Mouse (Mus musculus): ENCODE measurements around the gene Ifitm10.
"Not testable (repeated sequence)": the region's sequence is repeated elsewhere in the genome, so short reads cannot be mapped to it uniquely, and the experiment has no call there.

The Ifitm10 gene

DNA sequence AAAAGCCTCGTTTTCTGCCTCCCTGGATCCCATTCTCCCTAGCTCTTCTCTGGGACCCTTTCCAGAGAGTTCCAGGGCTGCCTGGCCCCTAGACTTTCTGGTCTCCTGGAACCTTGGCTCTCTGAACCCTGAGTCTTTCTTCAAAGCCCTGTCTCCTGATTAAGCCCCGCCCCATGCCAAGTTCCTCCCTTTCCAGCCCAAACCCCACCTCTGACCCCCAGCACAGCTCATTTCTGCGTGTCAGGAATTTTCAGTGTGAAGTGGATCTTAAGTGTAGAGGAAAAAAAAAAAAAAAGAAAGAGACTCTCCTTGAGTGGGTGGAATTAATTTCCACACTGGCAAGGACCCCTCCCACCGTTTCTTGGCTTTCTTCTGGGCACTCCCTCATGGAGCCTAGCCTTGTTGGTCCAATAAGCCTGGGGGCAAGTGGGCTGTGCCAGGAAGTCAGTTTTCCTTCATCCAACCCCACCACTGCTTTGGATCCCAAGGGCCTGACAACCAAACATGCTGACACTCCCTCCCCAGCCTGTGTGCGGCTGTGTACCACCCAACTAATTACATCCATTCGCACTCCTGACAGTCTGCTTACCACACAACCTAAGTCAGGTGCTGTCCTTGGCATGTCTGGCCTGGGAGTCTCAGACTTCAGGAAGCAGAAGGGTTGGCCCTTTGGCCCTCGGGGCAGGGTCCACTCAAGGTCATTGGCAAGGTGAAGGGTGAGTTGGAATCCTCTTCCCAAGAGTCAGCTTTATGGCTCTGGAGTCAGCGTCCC, at the start of gene Ifitm10:
Ifitm10 (minus strand) TSS at position 113 of the 772 bp plus-strand sequence.
- peak; percentile 94 for DNase-seq (ENCODE audit: low read depth)

GRCm38 (mm10) chr7:142421826-142422225, 48.3 kb upstream of the Ifitm10 start:
- no peak for DNase-seq (ENCODE audit: low read depth)

DNA sequence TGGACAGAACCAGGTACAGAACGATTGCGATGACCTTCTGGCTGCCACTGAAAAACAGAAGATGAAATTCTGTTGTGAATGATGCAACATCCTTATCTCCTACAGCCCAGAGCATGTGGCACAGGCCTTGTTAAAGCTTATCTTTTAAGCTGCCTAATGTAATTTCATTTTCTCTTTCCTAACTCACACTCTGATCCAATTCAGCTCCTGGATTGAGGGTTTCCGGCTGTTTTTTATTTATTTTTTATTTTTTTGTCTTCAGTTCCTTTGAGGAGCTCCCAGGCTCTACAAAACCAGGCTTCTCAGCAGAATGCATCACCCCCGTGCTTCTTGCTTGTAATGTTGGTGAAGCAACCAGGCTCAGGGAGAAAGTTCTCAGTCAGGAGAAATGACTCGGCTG, 46.3 kb upstream of the Ifitm10 start:
- no peak for DNase-seq (ENCODE audit: low read depth)

DNA sequence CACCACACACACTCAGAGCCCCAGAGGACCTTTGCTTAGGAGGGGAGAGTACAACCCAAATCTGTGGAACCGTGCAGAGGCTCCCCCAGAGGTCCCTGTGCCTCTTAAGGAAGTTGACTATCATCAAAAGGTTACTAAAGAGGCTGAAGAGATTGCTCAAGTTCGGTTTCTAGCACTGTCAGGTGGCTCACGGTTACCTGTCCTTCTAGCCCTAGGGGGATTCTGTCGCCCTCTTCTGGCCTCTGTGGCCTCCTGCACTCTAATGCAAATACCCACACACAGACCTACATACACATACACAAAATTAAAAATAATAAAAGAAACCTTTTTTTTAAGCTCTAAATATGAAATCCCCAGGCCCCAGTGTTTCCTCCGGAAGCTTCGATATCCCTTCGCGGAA, 45.1 kb upstream of the Ifitm10 start:
- DNase-seq (ENCODE audit: low read depth) = no peak

DNA sequence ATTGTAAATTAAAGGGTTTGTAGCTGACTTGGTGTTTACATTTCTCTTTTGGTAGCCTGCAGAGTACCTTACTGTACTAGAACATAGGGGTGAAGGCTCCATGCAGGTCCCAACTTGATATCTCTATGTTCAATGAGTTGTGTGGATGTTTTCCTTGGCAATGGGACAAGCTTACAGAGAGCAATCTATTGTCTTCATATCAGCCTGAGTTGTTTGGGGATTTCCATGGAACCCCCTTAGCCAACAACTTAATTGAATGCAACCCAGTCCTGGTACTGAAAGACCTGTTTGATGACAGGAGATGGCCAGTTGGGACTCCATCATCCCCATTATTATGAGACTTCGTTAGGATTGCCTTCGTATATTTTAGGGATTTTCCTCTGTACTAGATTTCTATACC, 44.5 kb upstream of the Ifitm10 start:
- DNase-seq (ENCODE audit: low read depth) = no peak

- no peak for DNase-seq (ENCODE audit: low read depth)
Measured at GRCm38 (mm10) chr7:142416225-142416624, 42.7 kb upstream of the Ifitm10 start.

GRCm38 (mm10) chr7:142415314-142415713, 41.8 kb upstream of the Ifitm10 start:
- no peak for DNase-seq (ENCODE audit: low read depth)

- no peak for DNase-seq (ENCODE audit: low read depth)
Measured at GRCm38 (mm10) chr7:142413285-142413684, 39.7 kb upstream of the Ifitm10 start.

DNA sequence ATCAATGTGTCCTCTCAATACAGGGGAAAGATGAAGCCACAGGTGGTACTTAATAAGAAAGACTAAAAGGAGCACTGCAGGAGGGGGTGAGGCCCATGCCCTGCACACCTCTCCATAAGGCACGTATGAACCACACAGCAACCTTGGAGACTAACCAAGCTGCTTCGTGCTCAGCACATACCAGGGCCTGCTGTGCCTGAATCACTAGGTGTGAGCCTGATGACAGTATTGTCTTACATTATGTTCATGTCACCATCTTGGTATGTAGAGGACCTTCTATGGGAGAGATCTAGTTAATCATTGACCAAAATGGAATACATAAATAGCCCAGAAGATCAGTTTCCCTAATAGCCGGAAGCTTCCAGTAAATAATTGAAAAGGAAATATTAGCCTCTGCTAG, 36.0 kb upstream of the Ifitm10 start:
- DNase-seq (ENCODE audit: low read depth) = no peak

DNA sequence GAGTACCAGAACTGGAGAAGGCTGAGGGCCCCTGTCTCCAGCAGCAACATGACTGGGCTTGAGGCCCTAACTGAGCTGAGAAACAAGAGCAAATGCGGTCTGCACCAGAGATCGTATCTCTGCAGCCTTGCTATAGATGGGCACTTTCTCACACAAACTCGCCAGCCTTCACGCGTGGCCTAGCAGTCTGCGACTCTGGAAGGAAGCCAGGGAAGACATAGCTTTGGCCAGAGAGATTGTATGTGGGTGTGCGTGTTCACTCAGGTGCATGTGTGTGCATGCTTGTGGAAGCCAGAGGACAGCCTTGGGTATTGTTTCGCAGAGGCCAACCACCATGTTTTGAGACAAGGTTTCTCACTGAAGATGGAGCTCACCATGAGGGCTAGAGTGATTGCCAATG, 35.1 kb upstream of the Ifitm10 start:
- DNase-seq (ENCODE audit: low read depth) = no peak

DNA sequence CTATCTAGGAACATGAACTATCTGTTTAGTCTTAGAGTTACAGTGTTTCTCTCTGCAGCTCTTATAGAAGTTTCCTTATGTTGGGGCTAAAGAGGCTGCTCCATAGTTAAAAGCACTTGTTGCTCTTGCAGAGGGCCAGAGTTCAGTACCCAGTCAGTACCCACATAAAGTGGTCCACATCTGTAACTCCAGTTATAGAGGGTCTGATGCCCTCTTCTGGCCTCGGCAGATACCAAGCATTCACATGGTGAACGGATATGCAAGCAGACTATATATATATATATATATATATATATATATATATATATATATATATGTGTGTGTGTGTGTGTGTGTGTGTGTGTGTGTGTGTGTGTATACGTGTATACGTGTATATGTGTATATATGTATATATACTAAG, 34.4 kb upstream of the Ifitm10 start:
- DNase-seq (ENCODE audit: low read depth) = no peak

GRCm38 (mm10) chr7:142405134-142405533, 31.6 kb upstream of the Ifitm10 start:
- not testable (repeated sequence) for DNase-seq (ENCODE audit: low read depth)

DNA sequence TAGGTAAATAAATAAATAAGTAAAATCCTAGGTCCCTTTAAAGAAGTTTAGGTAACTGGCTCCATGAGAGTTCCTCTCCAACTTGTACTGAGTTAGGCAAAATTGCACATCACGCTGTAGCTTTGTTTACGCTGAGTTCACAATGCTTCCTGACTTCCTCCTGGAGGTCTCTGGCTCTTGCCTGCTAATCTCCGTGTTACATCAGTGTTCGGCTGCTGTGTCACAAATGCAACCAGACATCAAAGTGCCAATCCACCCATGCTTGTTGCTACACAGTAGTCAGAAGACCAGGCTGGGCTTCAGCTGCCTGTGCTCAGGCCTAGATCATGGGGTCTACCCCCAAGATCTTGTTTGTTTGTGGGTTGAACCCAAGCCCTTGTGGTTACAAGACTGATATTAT, 30.0 kb upstream of the Ifitm10 start:
- DNase-seq (ENCODE audit: low read depth) = no peak

DNA sequence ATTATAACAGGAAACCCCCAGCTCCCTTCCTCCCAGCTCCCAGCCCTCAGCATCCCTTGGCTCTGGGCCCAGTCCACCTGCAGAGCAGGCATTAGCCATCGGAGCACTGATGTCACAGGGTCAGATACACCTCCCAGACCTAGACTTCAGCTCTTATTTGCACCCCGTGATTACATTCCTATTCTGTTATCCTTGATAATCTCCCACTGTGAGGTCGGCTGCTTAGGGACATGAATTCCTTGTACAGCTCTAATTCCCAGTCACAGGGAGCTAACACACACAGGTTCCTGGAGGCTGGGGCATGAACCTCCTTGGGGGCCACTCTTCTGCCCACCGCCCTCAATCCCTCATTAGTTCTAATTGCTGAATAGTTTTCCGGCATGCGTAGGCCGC, 27.2 kb upstream of the Ifitm10 start:
- DNase-seq (ENCODE audit: low read depth) = no peak

GRCm38 (mm10) chr7:142400112-142400749, 26.7 kb upstream of the Ifitm10 start:
- no peak for DNase-seq (ENCODE audit: low read depth)

- no peak for DNase-seq (ENCODE audit: low read depth)
Measured at GRCm38 (mm10) chr7:142399250-142399649, 25.7 kb upstream of the Ifitm10 start.

- DNase-seq (ENCODE audit: low read depth) = no peak
Measured at GRCm38 (mm10) chr7:142398052-142398451, 24.5 kb upstream of the Ifitm10 start.

GRCm38 (mm10) chr7:142396611-142397010, 23.1 kb upstream of the Ifitm10 start:
- DNase-seq (ENCODE audit: low read depth) = no peak

DNA sequence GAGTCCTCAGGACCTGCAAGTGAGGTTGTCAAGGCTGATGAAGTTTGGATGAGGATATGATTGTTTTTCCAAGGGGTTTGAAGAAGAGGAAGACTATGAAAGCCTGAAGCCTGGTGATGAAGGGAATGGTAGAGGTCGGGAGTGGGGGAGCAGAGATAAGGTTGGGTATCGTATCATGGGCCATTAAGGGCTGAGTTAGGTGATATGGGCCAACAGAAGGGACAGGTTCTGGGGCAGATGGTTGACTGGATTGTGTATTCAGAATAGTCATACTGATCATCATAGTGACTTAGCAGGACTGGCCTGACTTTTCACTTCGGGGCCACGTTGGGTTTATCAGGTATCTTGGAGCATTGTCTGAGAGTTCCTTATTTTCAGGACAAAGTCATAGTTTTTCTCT, 21.9 kb upstream of the Ifitm10 start:
- DNase-seq (ENCODE audit: low read depth) = no peak

- DNase-seq (ENCODE audit: low read depth) = no peak
Measured at GRCm38 (mm10) chr7:142394261-142395190, 21.0 kb upstream of the Ifitm10 start.

DNA sequence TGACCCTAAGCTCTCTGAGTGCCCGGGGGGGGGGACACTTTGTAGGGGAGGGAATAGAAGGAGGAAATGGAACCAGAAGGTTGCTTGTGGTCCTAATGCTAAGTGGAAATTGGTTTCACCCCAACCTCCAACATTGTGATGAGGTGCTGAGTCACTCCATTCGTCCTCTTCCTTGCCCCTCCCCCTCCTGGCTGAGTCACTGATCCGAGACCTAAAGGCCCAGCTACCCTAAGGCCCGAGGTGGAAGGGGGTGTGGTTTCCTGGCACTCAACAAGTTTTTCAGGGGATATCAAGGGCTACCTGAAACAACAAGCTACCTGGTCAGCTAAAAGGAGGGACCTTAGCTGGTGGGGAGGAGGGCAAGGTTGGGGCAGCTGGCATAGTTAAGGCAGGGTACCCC, 19.6 kb upstream of the Ifitm10 start:
- no peak for DNase-seq (ENCODE audit: low read depth)

GRCm38 (mm10) chr7:142391609-142392008, 18.1 kb upstream of the Ifitm10 start:
- no peak for DNase-seq (ENCODE audit: low read depth)

DNA sequence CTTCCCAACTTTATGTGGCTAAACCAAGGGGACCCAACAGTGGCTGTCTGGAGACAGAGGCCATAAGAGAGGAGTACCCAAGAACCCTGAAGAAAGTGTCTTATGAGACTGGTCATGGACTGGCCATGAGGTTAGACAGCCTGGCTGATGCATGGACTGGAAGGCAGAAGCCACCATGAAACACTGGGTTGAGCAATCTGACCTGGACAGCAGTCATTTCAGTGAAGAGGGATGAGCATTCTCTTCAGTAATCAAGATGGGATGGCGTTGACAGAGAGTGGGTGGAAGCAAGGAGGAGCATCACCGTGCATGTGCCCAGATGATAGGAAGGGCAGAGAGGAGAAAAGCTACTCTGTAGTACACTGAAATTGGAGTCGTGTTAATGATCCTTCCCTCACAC, 17.6 kb upstream of the Ifitm10 start:
- no peak for DNase-seq (ENCODE audit: low read depth)
